Mouse (Mus musculus) C2C12 (cell line): ENCODE results near the gene Fabp3. TPM values are rescaled to one million over a fixed set of nuclear protein-coding genes. Genes with fewer than 3 reads are reported as not detected.

Source experiments
- H3K27me3 ChIP-seq: one replicate; pipeline ENCODE4 v1.6.1; 2011; ENCODE audit not compliant: control insufficient read depth, insufficient read depth, insufficient read length
- H3K36me3 ChIP-seq: one replicate; pipeline ENCODE4 v1.6.1; 2011; ENCODE audit not compliant: control insufficient read depth, insufficient read depth
- H3K4me3 ChIP-seq: one replicate; pipeline ENCODE4 v1.5.1; 2011; ENCODE audit warnings: mild to moderate bottlenecking, control low read depth; ENCODE audit not compliant: poor library complexity, insufficient read depth, severe bottlenecking
- H3K79me2 ChIP-seq: one replicate; pipeline ENCODE4 v1.6.1; 2011; ENCODE audit not compliant: control insufficient read depth, insufficient read depth
- H3K79me3 ChIP-seq: one replicate; pipeline ENCODE4 v1.6.1; 2011; ENCODE audit warnings: low read depth, control low read depth
- H3ac ChIP-seq: one replicate; pipeline ENCODE3; 2011; ENCODE audit warnings: low read depth; ENCODE audit not compliant: control insufficient read depth, insufficient read length
- CEBPB ChIP-seq: IDR thresholded peaks from one replicate; pipeline ENCODE4 v1.6.1; 2011; ENCODE audit warnings: low read depth, mild to moderate bottlenecking, control low read depth, moderate library complexity
- CTCF ChIP-seq: IDR thresholded peaks from one replicate; pipeline ENCODE4 v1.5.1; 2011; ENCODE audit not compliant: control insufficient read depth, insufficient read depth, insufficient read length
- FOSL1 ChIP-seq: IDR thresholded peaks from one replicate; pipeline ENCODE4 v1.8.0; 2011; ENCODE audit warnings: mild to moderate bottlenecking, low read length; ENCODE audit not compliant: poor library complexity, insufficient read depth, severe bottlenecking
- MAX ChIP-seq: IDR thresholded peaks from one replicate; pipeline ENCODE4 v1.6.1; 2011; ENCODE audit warnings: mild to moderate bottlenecking, control low read depth
- MYOD1 ChIP-seq: IDR thresholded peaks from one replicate; pipeline ENCODE4 v1.6.1; 2011; ENCODE audit warnings: low read depth; ENCODE audit not compliant: control insufficient read depth, insufficient read length
- MYOG ChIP-seq: IDR thresholded peaks from one replicate; pipeline ENCODE4 v1.6.1; 2011; ENCODE audit not compliant: control insufficient read depth, insufficient read length; ENCODE audit errors: extremely low read depth
- USF1 ChIP-seq: IDR thresholded peaks from one replicate; pipeline ENCODE4 v1.6.1; 2011; ENCODE audit warnings: low read depth, mild to moderate bottlenecking, control low read depth, moderate library complexity
- polyA plus RNA-seq: library from polyadenylated mRNA; unstranded; fragments of >200 nt; fragmentation: generic; extraction: Trizol; gene quantifications from one replicate; pipeline ENCODE4 v1.2.1, GENCODE M21; 2012; ENCODE audit warnings: missing spikeins

Gene Fabp3
- polyA plus RNA-seq, 1 experiment, result 14.5 TPM

GRCm38 (mm10) chr4:130275016-130275822 lies 33.2 kb upstream of the Fabp3 start:
- H3K79me3 ChIP-seq, result peaks cover 3% of the 10 kb centered on the region
- peak overlapping the region; percentile 80 for H3ac ChIP-seq
- H3K4me3 ChIP-seq, result peak overlapping the region; percentile 44
- no peak for TF ChIP-seq MAX
- no peak for TF ChIP-seq MYOG
- TF ChIP-seq MYOD1, result no peak
- no peak for TF ChIP-seq FOSL1
- no peak for TF ChIP-seq CEBPB
- H3K36me3 ChIP-seq, result no peaks in the 10 kb centered on the region
- peaks cover 7% of the 10 kb centered on the region for H3K79me2 ChIP-seq
- no peaks in the 10 kb centered on the region for H3K27me3 ChIP-seq

DNA sequence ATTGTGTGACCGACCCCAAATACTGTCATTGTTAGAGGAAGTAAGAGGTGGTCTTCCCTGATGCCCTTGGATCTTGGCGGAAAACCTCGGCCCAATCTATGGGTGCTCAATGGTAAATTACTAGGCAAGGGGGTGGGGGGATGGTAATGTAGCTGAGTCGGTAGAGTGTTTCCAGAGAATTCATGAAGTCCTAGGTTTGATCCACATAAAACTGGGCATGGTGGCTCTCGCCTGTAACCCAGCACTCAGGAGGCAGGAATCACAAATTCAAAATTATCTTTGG lies 32.6 kb upstream of the Fabp3 start:
- no peak overlapping the region for H3K4me3 ChIP-seq
- H3K36me3 ChIP-seq, result no peaks in the 10 kb centered on the region
- no peak overlapping the region for H3ac ChIP-seq
- TF ChIP-seq MYOD1 (no peak), MYOG (no peak), FOSL1 (no peak), MAX (no peak), USF1 (no peak), CEBPB (no peak), CTCF (no peak)
- H3K79me3 ChIP-seq, result peaks cover 3% of the 10 kb centered on the region
- peaks cover 7% of the 10 kb centered on the region for H3K79me2 ChIP-seq
- no peaks in the 10 kb centered on the region for H3K27me3 ChIP-seq

- Histone ChIP-seq H3K79me3 (peaks cover 3% of the 10 kb centered on the region), H3K79me2 (peaks cover 7% of the 10 kb centered on the region), H3K4me3 (no peak overlapping the region), H3K36me3 (no peaks in the 10 kb centered on the region), H3ac (no peak overlapping the region), H3K27me3 (no peaks in the 10 kb centered on the region)
- TF ChIP-seq CEBPB, result no peak
- TF ChIP-seq MYOG, result no peak
- TF ChIP-seq MAX, result no peak
- TF ChIP-seq CTCF, result no peak
- TF ChIP-seq FOSL1, result no peak
Observed at GRCm38 (mm10) chr4:130276573-130277176, 31.7 kb upstream of the Fabp3 start.

- H3K27me3 ChIP-seq, result no peaks in the 10 kb centered on the region
Observed at GRCm38 (mm10) chr4:130279105-130279504, 29.3 kb upstream of the Fabp3 start, which contains the start of gene Serinc2. TSS of gene Serinc2 (minus strand) at chr4:130279205.

DNA sequence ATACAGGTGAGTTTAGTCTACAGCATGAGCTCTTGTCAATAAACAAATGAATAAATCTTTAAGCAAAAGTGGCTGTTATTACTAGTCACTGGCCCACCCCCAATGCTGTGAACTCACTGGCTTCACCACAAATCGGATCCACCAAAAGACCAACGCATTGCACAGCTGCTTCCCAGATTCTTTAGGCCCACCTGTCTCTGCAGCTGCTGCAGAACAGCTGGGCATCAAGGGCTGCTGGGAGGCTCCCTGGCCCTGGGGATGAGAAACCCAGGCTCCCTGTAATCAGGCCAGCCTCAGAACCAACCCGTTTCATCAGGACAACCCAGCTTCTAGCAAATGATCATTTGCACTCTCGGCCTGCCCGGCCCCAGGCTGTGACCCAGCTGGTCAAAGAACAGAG lies 25.5 kb upstream of the Fabp3 start:
- H3K4me3 ChIP-seq, result no peak overlapping the region
- H3K79me3 ChIP-seq, result no peaks in the 10 kb centered on the region
- no peak overlapping the region for H3ac ChIP-seq
- H3K27me3 ChIP-seq, result no peaks in the 10 kb centered on the region
- H3K36me3 ChIP-seq, result no peaks in the 10 kb centered on the region
- no peaks in the 10 kb centered on the region for H3K79me2 ChIP-seq
- TF ChIP-seq CTCF (no peak), CEBPB (no peak), MYOD1 (peak; percentile 87)

More at GRCm38 (mm10) chr4:130279105-130279504, 29.3 kb upstream of the Fabp3 start, which contains the start of gene Serinc2:
- Histone ChIP-seq H3K36me3 (no peaks in the 10 kb centered on the region), H3K79me3 (no peaks in the 10 kb centered on the region), H3K79me2 (peaks cover 6% of the 10 kb centered on the region), H3K4me3 (no peak within 1 kb of the TSS), H3ac (no peak within 1 kb of the TSS)
- TF ChIP-seq FOSL1 (no peak), CEBPB (no peak), CTCF (no peak), MYOG (no peak)

DNA sequence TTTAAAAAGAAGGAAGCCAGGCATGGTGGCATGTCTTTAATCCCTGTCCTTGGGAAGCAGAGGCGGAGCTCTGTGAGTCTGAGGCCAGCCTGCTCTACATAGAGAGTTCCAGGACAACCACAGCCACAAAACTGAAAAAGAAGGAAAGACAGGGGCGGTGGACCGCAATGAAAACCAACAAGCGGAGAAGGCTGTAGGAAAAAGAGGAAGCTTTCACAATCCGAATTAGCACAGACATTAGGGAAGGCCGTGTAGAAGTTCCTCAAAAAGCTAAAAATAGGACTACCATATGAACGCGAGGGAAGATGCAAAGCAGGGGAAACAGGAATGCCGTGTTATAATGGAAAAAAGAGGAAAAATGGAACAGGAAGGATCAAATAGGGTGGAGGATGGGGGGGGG lies 24.6 kb upstream of the Fabp3 start:
- H3ac ChIP-seq, result no peak overlapping the region
- no peaks in the 10 kb centered on the region for H3K79me2 ChIP-seq
- no peak for TF ChIP-seq MYOG
- no peak for TF ChIP-seq USF1
- H3K36me3 ChIP-seq, result no peaks in the 10 kb centered on the region
- no peaks in the 10 kb centered on the region for H3K27me3 ChIP-seq
- no peaks in the 10 kb centered on the region for H3K79me3 ChIP-seq
- H3K4me3 ChIP-seq, result no peak overlapping the region
